Mouse (Mus musculus) MEL (cell line): Measurements from ENCODE around the gene Uncx. TPM values are rescaled to one million over a fixed set of nuclear protein-coding genes. Genes with fewer than 3 reads are reported as not detected.

ENCODE experiments used
- DNase-seq: peaks from one replicate; pipeline ENCODE4 v3.0.0; 2011; ENCODE audit warnings: low read depth, low spot score
- H3K27ac ChIP-seq: 2 replicates; pipeline ENCODE4 v1.5.1; 2012; ENCODE audit warnings: low read depth, mild to moderate bottlenecking, control low read depth, low read length, moderate library complexity; ENCODE audit not compliant: control insufficient read depth
- H3K27me3 ChIP-seq, 2 experiments: fragments of 150-350 bp in 1 of 2; sonication (generic) in 1 of 2; 2 replicates each; pipeline ENCODE4 v1.6.1; 2012; ENCODE audit warnings: low read length in 2 of 2, mild to moderate bottlenecking in 2 of 2, improper control_type of control experiment in 1 of 2, moderate library complexity in 1 of 2; ENCODE audit not compliant: insufficient read depth in 2 of 2, control insufficient read depth in 1 of 2
- H3K36me3 ChIP-seq, 2 experiments: 2 replicates each; pipeline ENCODE4 v1.6.1; 2012 to 2014; ENCODE audit warnings: low read length in 2 of 2, improper control_type of control experiment in 1 of 2, inconsistent platforms in 1 of 2, mild to moderate bottlenecking in 1 of 2; ENCODE audit not compliant: insufficient read depth in 2 of 2, control insufficient read depth in 1 of 2
- H3K4me1 ChIP-seq, 2 experiments: fragments of 150-350 bp in 1 of 2; sonication (generic) in 1 of 2; 2 replicates each; pipeline ENCODE4 v1.6.1; 2012; ENCODE audit warnings: low read length in 2 of 2, improper control_type of control experiment in 1 of 2, mild to moderate bottlenecking in 1 of 2; ENCODE audit not compliant: insufficient read depth in 2 of 2, control insufficient read depth in 1 of 2
- H3K4me3 ChIP-seq, 2 experiments: fragments of 150-350 bp in 1 of 2; sonication (generic) in 1 of 2; 2 replicates each; pipeline ENCODE4 v1.5.1; 2012; ENCODE audit warnings: low read depth in 2 of 2, low read length in 2 of 2, mild to moderate bottlenecking in 2 of 2, moderate library complexity in 2 of 2, control low read depth in 1 of 2, improper control_type of control experiment in 1 of 2; ENCODE audit not compliant: control insufficient read depth in 1 of 2, insufficient read depth in 1 of 2
- H3K79me2 ChIP-seq: 2 replicates; pipeline ENCODE4 v1.6.1; 2012; ENCODE audit warnings: mild to moderate bottlenecking, low read length, moderate library complexity; ENCODE audit not compliant: control insufficient read depth, poor library complexity, insufficient read depth
- H3K9ac ChIP-seq: 2 replicates; pipeline ENCODE4 v1.6.1; 2012; ENCODE audit warnings: low read depth, mild to moderate bottlenecking, control low read depth, low read length, moderate library complexity; ENCODE audit not compliant: control insufficient read depth, poor library complexity, severe bottlenecking
- H3K9me3 ChIP-seq: fragments of 150-350 bp; sonication (generic); replicated peaks from 2 replicates; pipeline ENCODE4 v1.6.1; 2012; ENCODE audit warnings: mild to moderate bottlenecking, low read length, improper control_type of control experiment, moderate library complexity; ENCODE audit not compliant: insufficient read depth
- CHD1 ChIP-seq: IDR thresholded peaks from 2 replicates; pipeline ENCODE4 v1.6.1; 2012; ENCODE audit warnings: low read depth, mild to moderate bottlenecking, inconsistent platforms, low read length, improper control_type of control experiment
- CHD2 ChIP-seq: IDR thresholded peaks from 2 replicates; pipeline ENCODE4 v1.6.1; 2011; ENCODE audit warnings: low read length, improper control_type of control experiment
- E2F4 ChIP-seq: IDR thresholded peaks from 2 replicates; pipeline ENCODE4 v1.6.1; 2011; ENCODE audit warnings: low read depth, low read length, improper control_type of control experiment, borderline replicate concordance
- ELF1 ChIP-seq: IDR thresholded peaks from 2 replicates; pipeline ENCODE4 v1.6.1; 2014; ENCODE audit warnings: low read depth, mild to moderate bottlenecking, inconsistent platforms, low read length, improper control_type of control experiment, moderate library complexity
- GATA1 ChIP-seq: IDR thresholded peaks from 2 replicates; pipeline ENCODE4 v1.6.1; 2011; ENCODE audit warnings: low read depth, low read length, improper control_type of control experiment
- HCFC1 ChIP-seq: IDR thresholded peaks from 2 replicates; pipeline ENCODE4 v1.6.1; 2012; ENCODE audit warnings: low read depth, mild to moderate bottlenecking, inconsistent platforms, low read length, improper control_type of control experiment, moderate library complexity
- MAFK ChIP-seq: IDR thresholded peaks from 2 replicates; pipeline ENCODE4 v1.6.1; 2011; ENCODE audit warnings: low read depth, mild to moderate bottlenecking, low read length, improper control_type of control experiment, borderline replicate concordance
- MAZ ChIP-seq: IDR thresholded peaks from 2 replicates; pipeline ENCODE4 v1.6.1; 2012; ENCODE audit warnings: low read depth, mild to moderate bottlenecking, inconsistent platforms, low read length, improper control_type of control experiment
- MXI1 ChIP-seq: IDR thresholded peaks from 2 replicates; pipeline ENCODE4 v1.6.1; 2011; ENCODE audit warnings: mild to moderate bottlenecking, low read depth, low read length, improper control_type of control experiment
- MYB ChIP-seq: IDR thresholded peaks from 2 replicates; pipeline ENCODE4 v1.6.1; 2011; ENCODE audit warnings: mild to moderate bottlenecking, low read depth, low read length, improper control_type of control experiment
- MYC ChIP-seq: IDR thresholded peaks from 2 replicates; pipeline ENCODE4 v1.6.1; 2011; ENCODE audit warnings: low read depth, mild to moderate bottlenecking, low read length, improper control_type of control experiment, moderate library complexity
- NRF1 ChIP-seq: IDR thresholded peaks from 2 replicates; pipeline ENCODE4 v1.6.1; 2014; ENCODE audit warnings: low read depth, mild to moderate bottlenecking, inconsistent platforms, low read length, improper control_type of control experiment, moderate library complexity; ENCODE audit not compliant: poor library complexity, insufficient read depth, severe bottlenecking
- POLR2A ChIP-seq, 2 experiments: IDR thresholded peaks; 2 replicates each; pipeline ENCODE4 v1.6.1; 2011 to 2012; ENCODE audit warnings: low read length in 2 of 2, mild to moderate bottlenecking in 2 of 2, control low read depth in 1 of 2, improper control_type of control experiment in 1 of 2, low read depth in 1 of 2, moderate library complexity in 1 of 2; ENCODE audit not compliant: control insufficient read depth in 1 of 2, insufficient read depth in 1 of 2, poor library complexity in 1 of 2
- POLR2AphosphoS2 ChIP-seq: IDR thresholded peaks from 2 replicates; pipeline ENCODE4 v1.6.1; 2011; ENCODE audit warnings: low read length, improper control_type of control experiment
- POLR2AphosphoS5 ChIP-seq: IDR thresholded peaks from 2 replicates; pipeline ENCODE4 v1.6.1; 2012; ENCODE audit warnings: low read depth, borderline replicate concordance, mild to moderate bottlenecking, inconsistent platforms, low read length, moderate library complexity, mixed read lengths
- RAD21 ChIP-seq: IDR thresholded peaks from 2 replicates; pipeline ENCODE4 v1.6.1; 2011; ENCODE audit warnings: mild to moderate bottlenecking, low read depth, low read length, improper control_type of control experiment
- SIN3A ChIP-seq: IDR thresholded peaks from 2 replicates; pipeline ENCODE4 v1.6.1; 2012; ENCODE audit warnings: low read length, improper control_type of control experiment, inconsistent platforms
- TBP ChIP-seq: IDR thresholded peaks from 2 replicates; pipeline ENCODE4 v1.8.0; 2011; ENCODE audit warnings: low read depth, low read length, improper control_type of control experiment
- TCF12 ChIP-seq: IDR thresholded peaks from 2 replicates; pipeline ENCODE4 v1.6.1; 2014; ENCODE audit warnings: low read depth, mild to moderate bottlenecking, inconsistent platforms, low read length, improper control_type of control experiment, moderate library complexity
- UBTF ChIP-seq: IDR thresholded peaks from 2 replicates; pipeline ENCODE4 v1.6.1; 2012; ENCODE audit warnings: low read depth, mild to moderate bottlenecking, inconsistent platforms, low read length, improper control_type of control experiment, moderate library complexity, borderline replicate concordance; ENCODE audit not compliant: insufficient read depth
- USF1 ChIP-seq: IDR thresholded peaks from 2 replicates; pipeline ENCODE4 v1.6.1; 2014; ENCODE audit warnings: low read depth, mild to moderate bottlenecking, inconsistent platforms, low read length, improper control_type of control experiment, moderate library complexity
- USF2 ChIP-seq, 2 experiments: IDR thresholded peaks; 2 replicates each; pipeline ENCODE4 v1.6.1; 2011 to 2012; ENCODE audit warnings: improper control_type of control experiment in 2 of 2, low read length in 2 of 2, borderline replicate concordance in 1 of 2, inconsistent platforms in 1 of 2, low read depth in 1 of 2, mild to moderate bottlenecking in 1 of 2; ENCODE audit not compliant: insufficient read depth in 1 of 2
- ZKSCAN1 ChIP-seq: IDR thresholded peaks from 2 replicates; pipeline ENCODE4 v1.6.1; 2012; ENCODE audit warnings: low read depth, mild to moderate bottlenecking, inconsistent platforms, low read length, improper control_type of control experiment, moderate library complexity
- ZMIZ1 ChIP-seq: IDR thresholded peaks from 2 replicates; pipeline ENCODE4 v1.6.1; 2012; ENCODE audit warnings: low read depth, mild to moderate bottlenecking, inconsistent platforms, low read length, improper control_type of control experiment, moderate library complexity
- ZNF384 ChIP-seq: IDR thresholded peaks from 2 replicates; pipeline ENCODE4 v1.6.1; 2012; ENCODE audit warnings: low read depth, mild to moderate bottlenecking, inconsistent platforms, low read length, improper control_type of control experiment
- polyA plus RNA-seq, 2 experiments: library from polyadenylated mRNA; stranded (reverse) in 1 of 2; unstranded in 1 of 2; fragments of >175 nt in 1 of 2; fragments of >200 nt in 1 of 2; gene quantifications; 2 replicates each; pipeline versions ENCODE4 v1.2.1 to v1.2.4; 2012; ENCODE audit warnings: low replicate concordance in 2 of 2, low read depth in 1 of 2; ENCODE audit not compliant: insufficient read length in 2 of 2, insufficient read depth in 1 of 2, missing spikeins in 1 of 2
- total RNA-seq: library from RNA; depleted of rRNA; stranded (reverse); fragments of 300-350 nt; gene quantifications from 2 replicates; pipeline ENCODE4 v1.2.3, GENCODE M21; 2012

Gene Uncx
- total and polyA plus RNA-seq, 3 experiments = not detected

- H3K79me2 ChIP-seq = no peaks in the 10 kb centered on the region
- H3K9ac ChIP-seq = no peak overlapping the region
- H3K27ac ChIP-seq = no peak overlapping the region
- no peaks in the 10 kb centered on the region; a peak in 1 of 4 replicates for H3K27me3 ChIP-seq
- no peaks in the 10 kb centered on the region for H3K36me3 ChIP-seq
- no peak overlapping the region for H3K4me3 ChIP-seq
- TF ChIP-seq CHD1 (no peak), TBP (no peak), MYC (no peak), UBTF (no peak), SIN3A (no peak), CHD2 (no peak), USF2 (IDR thresholded peaks at IDR 0.05; ENCODE audit: borderline replicate concordance in 1 of 2, insufficient read depth in 1 of 2, low read depth in 1 of 2, low read length in 2 of 2) (no peak), ZNF384 (no peak), USF1 (no peak), TCF12 (no peak)
- no peaks in the 10 kb centered on the region for H3K9me3 ChIP-seq
- no peaks in the 10 kb centered on the region for H3K4me1 ChIP-seq
- DNase-seq = no peak
Observed at GRCm38 (mm10) chr5:139593746-139594145, 50.5 kb downstream of the Uncx start.

DNA sequence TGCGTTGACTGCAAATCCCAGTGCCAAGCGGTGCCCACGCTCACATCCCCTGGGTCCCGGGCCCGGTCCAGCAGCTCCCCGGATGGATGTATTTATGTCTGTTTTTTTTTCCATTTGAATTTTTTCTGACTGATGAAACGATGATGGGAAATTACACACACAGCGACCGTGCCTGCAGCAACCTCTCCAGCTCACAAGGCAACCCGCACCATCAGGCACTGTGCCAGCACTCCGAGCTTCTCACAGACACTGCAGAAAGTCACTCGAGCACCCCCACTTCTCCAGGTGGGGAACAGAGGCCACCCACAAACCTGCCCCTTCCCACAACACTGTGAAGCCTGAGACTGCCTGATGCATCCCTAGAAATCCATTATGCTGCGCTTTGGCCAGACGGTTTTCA, 51.7 kb downstream of the Uncx start:
- Histone ChIP-seq H3K4me1 (no peaks in the 10 kb centered on the region), H3K9ac (no peak overlapping the region), H3K9me3 (no peaks in the 10 kb centered on the region), H3K27me3 (no peaks in the 10 kb centered on the region; a peak in 1 of 4 replicates), H3K27ac (no peak overlapping the region), H3K4me3 (no peak overlapping the region), H3K36me3 (no peaks in the 10 kb centered on the region), H3K79me2 (no peaks in the 10 kb centered on the region)
- no peak for DNase-seq
- TF ChIP-seq NRF1 (no peak), POLR2AphosphoS5 (no peak), UBTF (no peak), ELF1 (no peak), RAD21 (no peak), MAZ (no peak), ZKSCAN1 (no peak), HCFC1 (no peak), GATA1 (no peak), POLR2A (IDR thresholded peaks at IDR 0.05; ENCODE audit: control insufficient read depth in 1 of 2, insufficient read depth in 1 of 2, low read depth in 1 of 2, low read length in 2 of 2, poor library complexity in 1 of 2) (no peak), MYB (no peak), TBP (no peak), E2F4 (no peak), ZMIZ1 (no peak), MAFK (no peak), POLR2AphosphoS2 (no peak), ZNF384 (no peak), MXI1 (no peak)
